Mouse (Mus musculus) embryonic facial prominence, embryonic 10.5 days (tissue): Measurements from ENCODE around the gene P4hb. TPM values are rescaled to one million over a fixed set of nuclear protein-coding genes. Genes with fewer than 3 reads are reported as not detected.
A peak's percentile ranks its signal among the peaks of the same experiment; 100 is the strongest.
"Not testable (repeated sequence)": the region's sequence is repeated elsewhere in the genome, so short reads cannot be mapped to it uniquely, and the experiment has no call there.

Experiments used
- DNase-seq: peaks from one replicate; pipeline ENCODE4 v3.0.0-alpha.2; 2017; ENCODE audit warnings: low spot score
- H3K27ac ChIP-seq: fragments of 300-500 bp; sonication (generic); replicated peaks from 2 replicates; pipeline ENCODE4 v1.5.1; 2016; ENCODE audit warnings: mild to moderate bottlenecking
- H3K27me3 ChIP-seq: fragments of 300-500 bp; sonication (generic); replicated peaks from 2 replicates; pipeline ENCODE4 v1.6.1; 2016; ENCODE audit warnings: low read depth, mild to moderate bottlenecking; ENCODE audit not compliant: poor library complexity, severe bottlenecking
- H3K36me3 ChIP-seq: fragments of 300-500 bp; sonication (generic); replicated peaks from 2 replicates; pipeline ENCODE4 v1.6.1; 2016; ENCODE audit warnings: mild to moderate bottlenecking, moderate library complexity
- H3K4me1 ChIP-seq: fragments of 300-500 bp; sonication (generic); 2 replicates; pipeline ENCODE4 v1.6.1; 2016
- H3K4me3 ChIP-seq: fragments of 300-500 bp; sonication (generic); 2 replicates; pipeline ENCODE4 v1.5.1; 2016; ENCODE audit warnings: mild to moderate bottlenecking, moderate library complexity
- H3K9me3 ChIP-seq: fragments of 300-500 bp; sonication (generic); 2 replicates; pipeline ENCODE4 v1.6.1; 2016; ENCODE audit warnings: mild to moderate bottlenecking
- WGBS: fragments of 180-500 bp; shearing (Covaris S2); methylation state at CpG from one replicate; pipeline ENCODE4 v1.1.7; 2016; 5-methylcytosine and 5-hydroxymethylcytosine counted together
- polyA plus RNA-seq: library from polyadenylated mRNA; unstranded; fragments of >200 nt; fragmentation: Nextera tagmentation; extraction: Ambion mirVana; gene quantifications from 2 replicates; pipeline ENCODE4 v1.2.1, GENCODE M21; 2016

The P4hb gene
- polyA plus RNA-seq, 1 experiment from 2014 or later, result 556 TPM

DNA sequence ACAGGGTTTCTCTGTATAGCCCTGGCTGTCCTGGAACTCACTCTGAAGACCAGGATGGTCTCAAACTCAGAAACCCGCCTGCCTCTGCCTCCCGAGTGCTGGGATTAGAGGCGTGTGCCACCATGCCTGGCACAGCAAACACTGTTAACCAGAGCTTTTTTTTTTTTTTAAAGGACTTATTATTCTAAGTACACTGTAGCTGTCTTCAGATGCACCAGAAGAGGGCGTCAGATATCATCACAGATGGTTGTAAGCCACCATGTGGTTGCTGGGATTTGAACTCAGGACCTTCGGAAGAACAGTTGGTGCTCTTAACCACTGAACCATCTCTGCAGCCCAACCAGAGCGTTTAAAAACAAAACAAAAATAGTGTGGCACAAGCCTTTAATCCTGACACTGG, 14.2 kb downstream of the P4hb start:
- not testable (repeated sequence) for H3K4me3 ChIP-seq, DNase-seq, H3K9me3 ChIP-seq, H3K27me3 ChIP-seq, H3K4me1 ChIP-seq, H3K27ac ChIP-seq
- 86% methylated on average over 6 of the region's 6 CpGs for WGBS
- H3K36me3 ChIP-seq, result peaks cover 55% of the 10 kb centered on the region

DNA sequence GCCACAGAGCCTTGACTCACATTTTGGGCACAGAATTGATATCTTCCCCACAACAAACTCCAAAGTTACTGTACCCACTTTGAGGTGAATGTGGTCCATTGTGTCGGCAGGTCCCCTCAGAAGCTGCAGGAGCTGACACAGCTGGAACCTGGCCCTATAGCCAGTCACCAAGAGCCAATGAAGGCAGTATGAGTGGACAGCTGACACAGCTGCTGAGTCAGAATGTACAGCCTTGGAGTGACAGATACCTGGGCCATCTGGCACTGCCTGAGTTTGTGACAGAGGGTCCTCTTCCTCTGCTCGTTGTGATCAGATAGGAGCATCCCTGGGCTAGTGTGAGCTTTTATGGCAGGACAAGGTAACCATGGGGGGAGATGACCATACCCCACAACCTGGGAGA, 17.8 kb downstream of the P4hb start:
- no peaks in the 10 kb centered on the region for H3K27me3 ChIP-seq
- 82% methylated on average over 2 of the region's 2 CpGs for WGBS
- peaks cover 8% of the 10 kb centered on the region for H3K4me1 ChIP-seq
- no peak overlapping the region for H3K4me3 ChIP-seq
- DNase-seq, result no peak
- H3K27ac ChIP-seq, result no peak overlapping the region
- no peaks in the 10 kb centered on the region for H3K9me3 ChIP-seq
- peaks cover 19% of the 10 kb centered on the region for H3K36me3 ChIP-seq

DNA sequence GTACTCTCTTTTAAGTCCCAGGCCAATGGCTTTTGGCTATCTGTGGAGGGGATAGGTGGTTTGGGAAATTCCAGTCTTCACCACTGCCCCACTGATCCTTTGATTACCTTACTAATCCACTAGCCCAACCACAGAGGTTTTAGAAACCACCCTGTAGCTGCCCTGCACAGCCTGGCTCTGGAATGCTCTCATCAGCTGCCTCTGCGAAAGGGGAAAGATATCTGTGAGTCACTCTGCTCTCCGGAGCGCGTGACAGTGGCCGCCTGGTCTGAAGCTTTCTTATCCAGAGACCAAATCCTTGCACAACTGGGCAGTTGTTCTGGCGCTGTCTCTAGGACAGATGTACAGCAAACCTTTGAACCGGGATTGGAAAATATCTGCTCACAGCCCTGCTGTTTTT, 18.2 kb downstream of the P4hb start:
- no peak for DNase-seq
- Histone ChIP-seq H3K27ac (no peak overlapping the region), H3K36me3 (peaks cover 15% of the 10 kb centered on the region), H3K4me1 (peaks cover 12% of the 10 kb centered on the region), H3K27me3 (no peaks in the 10 kb centered on the region), H3K9me3 (no peaks in the 10 kb centered on the region), H3K4me3 (no peak overlapping the region)
- 81% methylated on average over 7 of the region's 7 CpGs for WGBS

DNA sequence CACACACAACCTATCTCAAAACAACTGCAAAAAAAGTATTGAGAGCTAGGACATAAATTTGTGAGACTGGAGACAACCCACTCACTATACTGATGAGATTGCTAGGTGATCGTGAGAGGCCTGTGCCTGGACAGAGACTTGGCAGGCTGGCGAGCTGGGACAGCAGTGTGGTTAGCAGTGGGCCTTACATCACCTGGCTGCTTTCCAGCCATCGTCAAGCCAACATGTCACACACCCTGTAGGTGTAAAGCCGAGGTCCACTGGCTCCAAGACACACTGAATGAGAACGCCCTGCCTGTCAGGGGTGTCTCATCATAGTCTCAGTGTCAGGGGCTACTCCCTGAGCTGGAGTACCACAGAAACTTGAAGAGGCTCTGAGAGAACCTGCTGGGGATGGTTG, 20.3 kb downstream of the P4hb start:
- 83% methylated on average over 5 of the region's 5 CpGs for WGBS
- Histone ChIP-seq H3K4me1 (peaks cover 29% of the 10 kb centered on the region), H3K4me3 (no peak overlapping the region), H3K27ac (no peak overlapping the region), H3K27me3 (no peaks in the 10 kb centered on the region), H3K9me3 (no peaks in the 10 kb centered on the region), H3K36me3 (0 out of 2 replicates have a peak, but pooled peaks cover under 1% of the 10 kb centered on the region)
- DNase-seq, result no peak

DNA sequence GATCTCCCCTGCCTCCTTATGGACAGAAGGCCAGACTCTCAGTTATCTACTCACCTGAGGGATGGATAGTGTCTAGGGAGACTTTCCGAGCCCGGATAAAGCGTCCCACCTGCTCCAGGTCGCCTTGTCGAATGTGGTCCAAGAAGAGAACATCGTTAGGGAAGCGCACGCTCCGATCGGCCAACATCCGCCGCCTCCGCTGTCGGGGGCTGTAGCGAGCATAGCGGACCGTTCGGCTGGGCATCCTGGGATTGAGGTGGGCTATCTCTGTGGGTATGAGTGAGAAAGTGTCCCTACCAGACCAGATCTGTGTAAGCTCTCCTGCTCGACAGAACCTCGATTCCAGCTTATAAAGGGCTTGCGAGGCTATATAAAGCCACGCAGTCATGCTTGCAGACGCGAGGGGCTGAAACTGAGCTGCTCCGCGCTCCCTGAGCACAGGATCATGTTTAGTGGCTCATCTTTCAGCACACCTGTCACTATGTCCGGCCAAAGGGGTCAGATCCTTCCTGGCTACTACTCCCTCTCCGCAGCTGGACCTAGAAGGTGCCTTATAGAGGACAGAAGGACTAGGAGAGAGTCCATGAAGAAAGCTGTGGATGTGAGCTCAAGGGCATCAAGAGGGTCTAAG, 22.1 kb downstream of the P4hb start, which contains the start of gene Ppp1r27:
Gene Ppp1r27, minus strand, starts transcription at position 323 of the 631 bp plus-strand sequence.
- no peak for DNase-seq
- peak within 1 kb of the TSS; percentile 78 for H3K4me3 ChIP-seq
- H3K27me3 ChIP-seq, result no peaks in the 10 kb centered on the region
- H3K36me3 ChIP-seq, result peaks cover 14% of the 10 kb centered on the region
- peaks cover 35% of the 10 kb centered on the region for H3K4me1 ChIP-seq
- H3K9me3 ChIP-seq, result no peaks in the 10 kb centered on the region
- WGBS, result 93% methylated on average over 28 of the region's 28 CpGs
- peak within 1 kb of the TSS; percentile 92 for H3K27ac ChIP-seq

DNA sequence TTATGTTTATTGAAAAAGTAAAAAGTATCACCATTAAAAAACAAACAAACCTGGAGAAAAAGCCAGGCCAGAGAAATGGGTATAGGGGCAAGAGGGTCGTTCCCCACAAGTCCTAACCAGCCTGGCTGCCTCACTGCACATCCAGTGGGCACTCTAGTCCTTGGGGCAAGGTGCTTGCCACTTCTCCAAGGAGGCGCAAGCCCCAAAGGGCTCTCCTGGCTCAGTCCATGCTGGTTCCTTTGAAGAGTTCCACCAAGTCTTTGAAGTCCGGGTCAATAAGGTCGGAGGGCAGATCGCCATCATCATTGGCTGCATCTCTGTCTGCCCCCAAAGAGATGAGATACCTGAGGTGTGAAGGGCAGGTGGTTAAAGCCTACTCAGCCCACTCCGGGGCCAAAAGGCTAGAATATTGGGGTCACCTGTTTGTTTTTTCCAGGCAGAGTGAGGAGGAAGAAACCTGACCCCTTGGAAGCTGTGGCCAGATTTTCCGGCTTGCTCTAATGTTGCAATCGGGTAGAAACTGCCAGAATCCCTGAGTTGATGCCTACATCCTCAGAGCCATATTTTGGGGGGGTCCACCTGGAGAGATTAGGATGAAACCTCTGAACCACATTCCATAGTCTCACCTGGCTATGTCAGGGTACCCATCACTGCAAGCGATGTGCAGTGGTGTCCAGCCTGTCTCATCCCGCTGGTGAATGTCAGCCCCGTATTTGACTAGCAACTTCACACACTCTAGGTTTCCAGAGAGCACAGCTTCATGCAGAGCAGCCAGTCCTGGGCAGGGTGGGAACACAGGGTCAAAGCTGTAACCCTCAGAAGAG, 22.9 kb downstream of the P4hb start:
- no peak for DNase-seq
- H3K4me3 ChIP-seq, result peak overlapping the region; percentile 78
- 74% methylated on average over 11 of the region's 11 CpGs for WGBS

DNA sequence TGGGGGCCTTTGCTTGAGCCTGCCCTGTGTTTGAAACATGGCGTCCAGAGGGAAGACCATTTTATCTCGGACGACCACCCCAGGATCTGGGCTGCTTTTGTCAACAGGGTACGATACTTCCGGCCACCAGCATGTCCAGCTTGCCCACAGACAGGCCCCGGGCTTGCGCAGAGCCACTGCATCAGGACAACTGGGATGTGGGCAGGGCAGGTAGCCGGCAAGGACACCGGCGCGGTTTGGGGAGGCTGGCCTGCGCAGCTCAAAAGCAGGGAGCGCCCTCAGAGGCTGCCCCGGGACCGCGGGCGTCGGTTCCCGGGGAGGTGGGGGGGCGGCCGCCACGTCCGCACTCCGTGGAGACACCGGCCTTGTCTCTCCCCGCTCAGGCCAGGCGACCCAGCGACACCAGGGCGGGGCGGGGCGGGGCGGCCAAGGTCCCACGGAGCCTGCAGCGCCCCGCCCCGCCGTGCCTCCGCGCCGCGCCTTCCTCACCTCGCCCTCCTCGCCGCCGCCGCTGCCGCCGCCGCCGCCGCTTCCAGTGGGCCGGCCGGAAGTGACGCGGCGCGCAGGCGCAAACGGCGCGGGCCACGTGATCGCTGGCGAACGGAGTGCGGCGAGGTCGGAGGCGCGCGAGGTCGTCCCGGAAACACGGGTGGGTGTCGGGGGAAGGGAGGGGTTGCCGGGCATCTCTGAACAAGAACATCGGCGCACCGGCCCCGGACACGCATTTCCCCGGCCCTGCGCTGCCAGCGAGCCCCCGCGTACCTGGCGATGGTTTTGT, 23.7 kb downstream of the P4hb start, which contains the start of gene Mcrip1:
Gene Mcrip1, minus strand, starts transcription at position 560 of the 778 bp plus-strand sequence.
- under 1% methylated on average over 84 of the region's 87 CpGs for WGBS
- Histone ChIP-seq H3K9me3 (no peaks in the 10 kb centered on the region), H3K27me3 (no peaks in the 10 kb centered on the region), H3K4me1 (peaks cover 35% of the 10 kb centered on the region), H3K4me3 (peak within 1 kb of the TSS; percentile 78), H3K27ac (peak within 1 kb of the TSS; percentile 92), H3K36me3 (peaks cover 30% of the 10 kb centered on the region)
- DNase-seq, result peak; percentile 94

More for the DNA sequence above, 22.9 kb downstream of the P4hb start:
- H3K27me3 ChIP-seq, result no peaks in the 10 kb centered on the region
- H3K27ac ChIP-seq, result peak overlapping the region; percentile 92
- peaks cover 21% of the 10 kb centered on the region for H3K36me3 ChIP-seq
- peaks cover 35% of the 10 kb centered on the region for H3K4me1 ChIP-seq
- H3K9me3 ChIP-seq, result no peaks in the 10 kb centered on the region

DNA sequence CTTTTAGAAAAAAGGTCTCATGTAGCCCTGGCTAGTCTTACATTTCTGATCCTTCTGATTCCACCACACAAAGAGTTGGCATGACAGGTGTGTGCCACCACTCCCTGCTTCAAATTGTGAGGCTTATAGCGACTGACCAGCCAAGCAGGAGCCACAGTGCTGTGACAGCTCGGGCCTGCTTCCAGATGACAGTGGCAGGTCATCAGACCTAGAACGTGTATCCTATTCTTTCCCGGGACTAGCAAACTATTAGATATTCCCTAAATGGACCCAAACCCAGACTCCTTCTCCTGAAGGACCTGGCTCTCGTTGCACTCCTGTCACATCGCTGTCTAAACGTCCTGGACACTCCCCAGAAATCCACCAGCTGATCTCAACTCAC, 24.3 kb downstream of the P4hb start:
- peak overlapping the region; percentile 78 for H3K4me3 ChIP-seq
- peaks cover 35% of the 10 kb centered on the region for H3K4me1 ChIP-seq
- no peaks in the 10 kb centered on the region for H3K27me3 ChIP-seq
- H3K9me3 ChIP-seq, result no peaks in the 10 kb centered on the region
- H3K27ac ChIP-seq, result peak overlapping the region; percentile 92
- 37% methylated on average over 7 of the region's 7 CpGs for WGBS
- peaks cover 36% of the 10 kb centered on the region for H3K36me3 ChIP-seq
- DNase-seq, result no peak

DNA sequence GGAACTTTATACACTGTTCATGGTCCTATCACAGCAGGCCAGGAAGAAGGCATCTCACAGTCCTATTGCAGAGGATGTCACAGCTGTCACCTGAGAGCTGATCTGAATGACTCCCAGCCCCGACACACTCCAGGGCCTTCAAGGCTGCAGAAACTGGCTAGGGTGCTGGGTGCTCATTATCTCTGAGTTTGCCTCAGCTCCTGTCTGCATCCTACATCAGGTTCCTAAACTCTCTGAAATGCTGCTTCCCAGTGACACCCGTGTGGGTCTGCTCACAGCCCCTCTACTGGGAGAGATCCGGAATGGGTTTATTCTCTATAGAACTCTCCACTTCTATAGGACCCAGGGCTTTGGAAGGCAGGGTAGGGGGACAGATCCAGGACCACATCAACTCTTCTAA, 24.8 kb downstream of the P4hb start:
- peaks cover 41% of the 10 kb centered on the region for H3K36me3 ChIP-seq
- DNase-seq, result no peak
- H3K4me1 ChIP-seq, result peaks cover 35% of the 10 kb centered on the region
- H3K27me3 ChIP-seq, result no peaks in the 10 kb centered on the region
- H3K27ac ChIP-seq, result no peak overlapping the region
- WGBS, result 88% methylated on average over 3 of the region's 3 CpGs
- no peaks in the 10 kb centered on the region for H3K9me3 ChIP-seq
- peak overlapping the region; percentile 78 for H3K4me3 ChIP-seq

DNA sequence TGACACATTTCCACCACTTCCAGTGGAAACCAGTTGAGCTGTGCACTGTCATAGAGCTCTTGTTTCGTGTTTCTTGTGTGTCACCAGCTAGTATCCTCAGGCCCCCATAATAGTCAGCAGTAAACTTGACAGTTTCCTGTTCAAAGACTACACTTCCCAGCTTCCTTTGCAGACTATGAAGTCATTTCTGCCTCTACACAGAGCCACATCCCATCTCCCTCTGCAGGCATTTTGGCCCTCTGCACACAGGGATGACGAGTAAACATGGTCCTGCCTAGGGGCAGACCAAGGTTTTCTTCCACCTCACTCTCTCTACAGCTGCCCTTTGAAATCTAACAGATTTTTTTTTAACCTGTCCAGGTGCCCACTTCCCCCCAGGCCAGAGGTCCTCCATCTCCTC, 25.6 kb downstream of the P4hb start:
- no peak for DNase-seq
- H3K27me3 ChIP-seq, result no peaks in the 10 kb centered on the region
- H3K36me3 ChIP-seq, result peaks cover 49% of the 10 kb centered on the region
- H3K9me3 ChIP-seq, result no peaks in the 10 kb centered on the region
- peaks cover 35% of the 10 kb centered on the region for H3K4me1 ChIP-seq
- no peak overlapping the region for H3K4me3 ChIP-seq
- no peak overlapping the region for H3K27ac ChIP-seq
- WGBS, result 72% methylated on average over 2 of the region's 2 CpGs

DNA sequence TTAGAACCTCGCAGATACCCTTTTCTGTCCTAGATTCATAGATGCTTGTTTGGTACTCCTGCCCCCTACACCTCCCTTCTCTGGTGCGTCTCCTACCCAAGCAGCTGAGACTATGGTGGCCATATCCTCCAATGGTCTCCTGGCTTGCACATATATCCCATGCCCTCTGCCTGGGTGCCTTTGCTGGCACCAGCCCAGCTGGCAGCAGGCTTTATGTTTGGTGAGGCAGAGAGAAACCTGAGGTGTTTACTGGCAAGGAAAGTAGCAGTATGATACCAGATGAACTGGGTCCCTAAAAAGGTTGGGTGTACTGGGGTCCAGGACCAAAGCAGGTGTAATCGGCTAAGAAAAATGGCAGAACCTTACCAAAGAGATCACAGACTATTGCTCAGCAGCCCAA, 27.1 kb downstream of the P4hb start:
- H3K27me3 ChIP-seq, result no peaks in the 10 kb centered on the region

DNA sequence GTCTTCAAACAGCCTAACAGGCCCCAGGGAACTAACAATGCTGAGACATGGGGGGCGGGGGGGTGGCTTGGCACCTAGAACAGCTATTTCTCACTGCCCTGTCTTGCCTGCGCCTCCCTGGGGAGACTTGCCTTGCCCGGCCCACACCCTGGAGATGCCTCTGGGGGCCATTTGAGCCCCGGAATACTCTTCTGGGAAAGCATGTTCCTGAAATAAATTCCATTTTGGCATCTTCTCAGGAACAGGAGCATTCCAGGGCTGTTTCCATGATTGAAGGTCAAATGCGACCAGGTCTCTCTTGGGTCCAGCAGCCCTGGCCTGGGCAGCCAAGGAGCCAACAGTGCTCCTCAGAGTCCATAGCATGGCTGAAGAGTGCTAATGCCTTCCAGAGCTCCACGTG, 30.7 kb downstream of the P4hb start:
- Histone ChIP-seq H3K4me1 (peaks cover 30% of the 10 kb centered on the region), H3K27ac (no peak overlapping the region), H3K4me3 (no peak overlapping the region), H3K9me3 (no peaks in the 10 kb centered on the region), H3K36me3 (peaks cover 57% of the 10 kb centered on the region), H3K27me3 (no peaks in the 10 kb centered on the region)
- 88% methylated on average over 6 of the region's 6 CpGs for WGBS
- DNase-seq, result no peak

More for the DNA sequence above, 27.1 kb downstream of the P4hb start:
- no peaks in the 10 kb centered on the region for H3K9me3 ChIP-seq
- H3K4me3 ChIP-seq, result no peak overlapping the region
- H3K36me3 ChIP-seq, result peaks cover 61% of the 10 kb centered on the region
- H3K4me1 ChIP-seq, result peaks cover 34% of the 10 kb centered on the region
- H3K27ac ChIP-seq, result no peak overlapping the region
- WGBS, result 95% methylated on average over 3 of the region's 3 CpGs
- no peak for DNase-seq
